Mouse (Mus musculus): Measurements from ENCODE around the gene Rad54l2.

Rad54l2 gene

DNA sequence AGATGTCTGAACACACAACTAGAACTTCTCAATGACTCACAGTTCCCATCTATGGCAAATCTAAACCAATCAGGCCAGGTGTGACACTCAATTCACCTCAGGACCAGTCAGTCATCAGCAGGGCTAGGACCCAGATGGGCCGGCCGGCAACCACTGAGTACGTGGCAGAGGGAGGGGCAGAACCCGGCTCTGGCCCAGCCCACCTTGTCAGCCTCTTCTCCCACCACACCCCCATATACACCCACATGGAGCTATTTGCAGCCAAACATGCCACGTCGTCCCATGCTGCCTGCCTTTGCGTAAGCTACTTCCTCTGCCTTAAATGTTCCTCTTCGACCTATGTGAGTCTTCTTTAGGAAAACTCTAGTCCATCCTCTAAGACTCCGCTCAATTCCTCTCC is 113.0 kb downstream of the Rad54l2 start:
- no peak for DNase-seq (ENCODE audit: low read depth, low spot score)

DNA sequence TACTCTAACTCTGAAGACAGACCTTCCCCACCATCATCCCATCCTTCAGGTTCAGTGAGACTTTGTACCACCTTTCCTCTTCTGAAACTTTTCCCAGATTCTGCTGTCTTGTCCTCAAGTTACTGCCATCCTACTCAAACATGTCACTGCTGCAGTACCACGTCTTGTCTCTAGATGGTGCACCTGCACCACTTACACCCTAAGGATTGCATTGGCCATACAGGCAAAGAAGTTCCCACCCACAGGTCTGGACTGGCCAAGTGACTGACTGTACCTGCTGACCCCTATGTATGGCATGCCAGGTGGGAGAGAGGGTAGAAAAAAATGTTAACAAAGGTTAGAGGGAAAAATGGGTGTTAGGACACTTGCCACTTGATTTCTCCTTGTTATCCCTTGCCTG is 113.5 kb downstream of the Rad54l2 start:
- peak; percentile 69 for DNase-seq (ENCODE audit: low read depth, low spot score)

DNA sequence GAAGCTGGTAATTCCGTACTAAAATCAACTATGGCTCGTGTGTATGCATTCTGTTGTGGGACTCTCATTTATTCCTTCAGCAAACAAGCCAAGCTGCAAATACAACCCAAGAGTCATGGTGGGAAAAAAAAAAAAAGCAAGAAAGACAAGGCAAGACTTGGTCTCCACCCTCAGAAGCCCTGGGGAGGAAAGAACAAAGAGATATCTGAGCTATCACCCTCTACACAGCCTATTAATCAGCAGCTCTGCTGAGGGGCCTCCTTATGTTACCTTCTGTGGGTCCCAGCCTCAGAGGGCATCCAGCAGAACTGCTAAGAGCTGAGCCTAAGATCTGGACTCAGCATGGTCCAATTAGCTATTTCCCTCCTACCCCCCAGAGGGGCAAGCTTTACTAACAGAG is 115.1 kb downstream of the Rad54l2 start:
- DNase-seq (ENCODE audit: low read depth, low spot score): no peak

DNA sequence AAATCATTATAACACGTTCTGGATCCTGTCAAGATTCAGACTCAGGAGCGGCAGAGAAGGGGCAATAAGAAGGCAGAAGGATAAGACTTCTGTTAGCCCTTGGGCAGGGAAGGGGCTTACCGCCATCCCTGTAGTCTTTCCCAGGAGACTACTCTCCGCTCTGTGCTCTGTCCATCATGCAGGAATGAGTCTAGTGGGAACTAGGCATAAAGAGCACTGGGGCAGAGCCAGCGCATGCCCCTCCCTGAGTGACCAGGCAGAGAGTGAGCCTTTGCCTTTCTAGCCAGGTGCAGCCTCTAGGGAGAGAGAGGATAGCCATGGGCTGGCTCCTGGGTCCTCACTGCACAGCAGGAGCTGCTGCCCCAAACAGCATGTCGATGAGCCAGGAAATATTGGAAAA is 124.1 kb downstream of the Rad54l2 start:
- no peak for DNase-seq (ENCODE audit: low read depth, low spot score)

DNA sequence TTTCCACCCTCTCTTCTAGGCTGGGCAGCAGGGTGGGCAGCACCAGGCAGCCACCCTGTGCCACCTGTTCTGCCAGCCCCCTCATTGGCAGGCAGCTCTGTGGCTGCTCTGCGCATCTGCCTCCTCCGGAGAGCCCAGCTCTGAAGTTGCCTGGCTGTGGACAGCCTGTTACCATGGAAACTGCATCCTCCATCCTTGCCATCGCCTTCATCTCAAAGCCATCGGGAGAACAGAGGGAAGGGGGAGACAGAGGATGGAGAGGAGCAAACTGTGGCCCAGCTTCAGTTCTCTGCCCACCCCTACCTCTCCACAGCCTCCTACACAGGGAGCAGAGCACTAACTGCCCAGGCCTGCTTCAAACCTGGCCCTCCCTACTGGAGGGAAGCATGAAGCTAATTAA is 124.6 kb downstream of the Rad54l2 start:
- DNase-seq (ENCODE audit: low read depth, low spot score): no peak

DNA sequence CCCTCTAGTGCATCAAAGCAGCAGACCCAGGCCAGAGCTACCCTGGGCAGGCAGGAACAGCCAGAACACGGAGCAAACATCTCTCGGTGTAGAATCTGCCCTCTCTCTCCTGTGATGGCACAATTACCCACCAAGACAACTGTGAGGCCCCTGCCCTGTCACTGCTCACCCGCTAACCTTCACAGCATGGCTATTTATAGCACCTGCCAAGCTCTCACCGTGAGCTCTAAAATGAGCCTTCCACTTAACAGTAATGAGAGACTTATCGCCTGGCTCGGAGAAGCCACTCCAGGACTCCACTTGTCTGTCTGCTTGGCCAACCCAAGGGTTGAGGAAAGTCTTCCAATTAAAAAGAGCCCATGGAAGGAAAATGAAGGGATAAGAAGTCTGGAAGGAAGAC is 125.8 kb downstream of the Rad54l2 start:
- DNase-seq (ENCODE audit: low read depth, low spot score): no peak

DNA sequence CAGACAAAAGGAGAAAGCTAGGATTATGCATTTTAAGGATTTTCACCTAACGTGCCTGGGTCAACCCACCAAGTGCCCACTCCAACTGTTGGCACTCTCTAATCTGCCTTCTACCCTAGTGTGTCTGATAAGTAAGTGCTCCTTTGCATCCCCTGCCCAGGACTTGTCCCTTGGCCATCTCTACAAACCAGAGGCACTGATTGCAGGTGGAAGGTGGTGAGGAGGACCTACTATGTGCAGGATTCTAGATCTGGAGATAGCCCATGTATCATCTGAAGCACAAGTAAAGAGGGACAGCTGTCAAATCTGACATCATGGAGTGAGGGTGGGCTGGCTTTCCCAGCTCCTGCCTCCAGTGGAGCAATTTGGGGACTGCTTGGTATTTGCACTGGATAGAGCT is 129.1 kb downstream of the Rad54l2 start:
- DNase-seq (ENCODE audit: low read depth, low spot score): no peak

DNA sequence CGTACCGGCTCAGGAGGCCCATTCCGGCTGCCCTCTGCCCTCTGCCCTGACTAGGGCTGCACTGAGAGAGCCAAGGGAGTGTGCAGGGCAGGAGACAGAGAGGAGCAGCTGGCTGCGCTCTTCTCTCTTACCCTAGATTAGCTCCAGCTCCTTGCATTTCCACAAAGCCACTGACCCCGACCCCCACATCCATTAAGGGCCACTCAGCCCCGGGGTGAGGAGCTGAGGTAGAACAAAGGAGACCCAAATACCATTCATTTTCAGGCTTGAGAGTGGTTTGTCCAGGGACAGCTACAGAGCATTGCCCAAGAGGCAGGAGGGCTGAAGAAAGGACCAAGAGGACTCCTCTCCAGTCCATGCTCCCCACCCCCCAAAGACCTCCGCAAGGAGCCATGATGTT is 129.6 kb downstream of the Rad54l2 start:
- DNase-seq (ENCODE audit: low read depth, low spot score): no peak

DNA sequence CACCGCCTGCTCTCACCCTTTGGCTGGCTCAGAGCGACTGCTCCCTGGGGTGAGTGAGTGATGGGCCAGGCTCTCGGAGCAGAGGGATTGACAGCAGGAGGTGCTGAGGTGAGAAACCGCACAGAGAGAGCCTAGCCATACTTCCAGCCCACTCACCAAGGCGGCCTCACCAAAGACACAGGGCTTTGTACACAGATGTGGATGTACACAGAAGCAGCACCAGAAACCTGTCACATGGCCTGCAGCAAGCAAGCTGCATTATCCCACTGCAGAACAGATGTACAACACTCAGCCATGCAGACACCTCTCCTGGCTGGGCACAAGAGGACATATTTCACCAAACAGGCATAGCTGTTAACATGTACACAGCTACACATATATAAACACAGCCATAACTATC is 131.4 kb downstream of the Rad54l2 start:
- no peak for DNase-seq (ENCODE audit: low read depth, low spot score)

DNA sequence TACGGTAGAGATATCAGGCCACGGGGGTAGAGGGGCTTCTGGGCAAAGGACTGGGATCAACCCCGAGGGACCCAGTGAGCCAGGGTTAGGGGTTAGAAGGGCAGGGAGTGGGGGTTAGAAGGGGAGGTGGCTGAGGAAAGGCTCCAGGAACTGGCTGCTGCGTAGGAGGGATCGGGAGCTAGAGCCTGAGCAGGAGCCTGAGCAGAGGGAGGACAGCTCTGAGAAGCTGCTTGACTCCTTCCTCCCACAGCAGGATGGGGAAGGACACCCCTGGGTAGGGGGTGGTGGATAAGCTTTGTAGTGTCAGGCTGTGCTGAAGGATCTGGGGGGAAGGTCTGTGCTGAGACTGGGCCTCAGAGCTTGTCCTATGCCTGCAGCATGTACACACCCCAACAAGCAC is 132.2 kb downstream of the Rad54l2 start:
- no peak for DNase-seq (ENCODE audit: low read depth, low spot score)

DNA sequence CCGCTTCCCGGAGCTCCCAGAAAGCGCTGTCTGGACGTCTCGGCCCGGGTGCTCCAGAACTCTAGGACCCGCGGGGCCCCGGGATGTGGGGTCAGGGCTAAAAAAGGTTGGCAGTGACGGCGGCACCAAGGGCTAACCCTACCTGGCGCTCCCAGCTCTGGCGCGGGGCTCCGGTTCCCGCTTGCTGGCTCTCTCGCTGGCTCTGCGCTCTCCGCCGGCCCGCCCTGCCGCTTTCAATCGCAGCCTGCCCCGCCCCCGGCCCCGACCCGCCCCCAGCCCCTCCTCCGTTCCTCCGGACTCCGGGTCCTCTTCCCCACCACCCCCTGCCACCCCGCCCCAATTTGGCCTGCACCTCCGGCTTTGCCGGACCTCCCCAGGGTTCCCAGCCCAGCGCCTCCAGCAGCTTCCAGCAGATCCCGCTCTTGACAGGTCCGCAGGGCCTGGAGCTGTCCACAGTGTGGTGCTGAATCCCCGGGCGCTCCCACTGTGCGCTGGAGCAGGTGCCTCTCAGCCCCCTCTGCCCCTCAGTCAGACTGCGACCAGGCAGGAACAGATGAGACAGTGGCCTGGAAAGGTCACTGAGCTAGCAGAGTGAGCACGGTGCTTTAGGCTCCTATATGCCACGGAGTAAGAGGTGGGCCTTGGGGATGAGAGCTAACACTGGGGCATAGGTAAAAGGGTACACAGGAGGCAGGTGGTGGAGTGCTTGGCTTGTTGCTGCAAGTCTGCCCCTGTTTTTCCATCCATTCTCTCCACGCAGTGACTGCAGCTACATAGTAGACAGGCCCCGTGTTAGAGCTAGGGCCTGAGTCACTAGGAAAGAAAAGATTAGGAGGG is 132.9 kb downstream of the Rad54l2 start, which contains the start of gene Grm2:
Gene Grm2, minus strand, starts transcription at position 199 of the 837 bp plus-strand sequence.
- DNase-seq (ENCODE audit: low read depth, low spot score): peak; percentile 66

DNA sequence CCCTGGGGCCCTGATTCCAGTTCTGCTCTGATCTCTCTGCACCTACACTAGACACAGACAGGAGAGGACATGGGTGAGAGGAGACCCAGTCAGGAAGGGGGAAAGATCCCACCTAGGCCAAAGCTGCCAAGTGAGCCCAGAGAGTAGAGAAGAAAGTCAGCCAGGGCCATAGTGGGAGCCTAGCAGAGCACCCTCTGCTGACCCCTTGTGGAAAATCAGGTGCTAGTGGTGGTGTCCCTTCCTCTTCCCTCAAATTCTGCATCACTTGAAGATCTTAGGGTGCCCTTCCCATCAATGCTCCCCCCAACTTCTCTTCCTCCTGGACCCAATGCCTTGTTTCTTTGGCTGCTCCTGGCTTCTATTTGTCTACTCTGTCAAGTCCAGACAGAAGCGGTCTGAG is 136.3 kb downstream of the Rad54l2 start:
- DNase-seq (ENCODE audit: low read depth, low spot score): no peak

DNA sequence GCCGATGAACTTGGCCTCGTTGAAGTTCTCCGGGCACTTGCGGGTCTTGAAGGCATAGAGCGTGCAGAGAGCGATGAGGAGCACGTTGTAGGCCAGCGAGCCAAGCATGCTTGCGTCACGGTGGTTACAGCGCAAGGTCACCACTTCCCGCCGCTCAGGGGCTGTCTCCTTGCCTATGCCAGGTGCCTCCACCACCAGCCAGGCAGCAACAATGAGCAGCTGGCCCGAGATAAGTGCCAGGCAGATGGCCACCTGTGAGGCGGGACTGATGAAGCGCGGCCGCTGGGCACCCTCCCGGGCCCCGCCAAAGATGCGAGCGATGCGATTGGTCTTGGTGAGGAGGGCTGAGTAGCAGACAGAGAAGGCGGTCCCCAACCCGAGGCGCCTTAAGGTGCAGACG is 141.8 kb downstream of the Rad54l2 start:
- no peak for DNase-seq (ENCODE audit: low read depth, low spot score)

DNA sequence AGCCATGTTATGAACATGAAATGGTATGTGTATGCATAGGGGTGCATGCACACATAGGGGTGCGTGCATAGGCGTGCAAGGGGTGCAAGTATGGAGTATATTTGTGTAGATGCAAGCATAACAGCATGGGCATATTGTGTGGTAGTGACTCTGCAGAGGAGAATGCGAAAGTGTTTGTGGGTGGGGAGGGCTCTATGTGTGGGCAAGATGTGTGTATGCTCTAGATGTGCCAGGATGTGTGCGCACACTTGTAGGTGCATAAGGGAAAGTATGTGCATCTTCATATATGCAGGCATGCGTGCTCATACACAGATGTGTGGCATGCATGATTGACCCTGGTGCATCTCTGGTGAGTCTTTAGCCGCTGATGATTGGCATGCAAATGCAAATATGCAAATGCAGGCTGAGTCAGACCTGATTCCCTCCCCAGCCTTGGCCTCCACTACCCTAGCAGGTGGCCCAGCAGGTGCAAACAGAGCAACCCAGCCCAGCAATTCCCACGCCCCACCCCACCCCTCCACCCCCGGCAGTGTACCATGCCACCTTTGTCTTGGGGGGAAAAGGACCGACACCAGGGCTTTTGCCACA is 143.2 kb downstream of the Rad54l2 start:
- DNase-seq (ENCODE audit: low read depth, low spot score): no peak

DNA sequence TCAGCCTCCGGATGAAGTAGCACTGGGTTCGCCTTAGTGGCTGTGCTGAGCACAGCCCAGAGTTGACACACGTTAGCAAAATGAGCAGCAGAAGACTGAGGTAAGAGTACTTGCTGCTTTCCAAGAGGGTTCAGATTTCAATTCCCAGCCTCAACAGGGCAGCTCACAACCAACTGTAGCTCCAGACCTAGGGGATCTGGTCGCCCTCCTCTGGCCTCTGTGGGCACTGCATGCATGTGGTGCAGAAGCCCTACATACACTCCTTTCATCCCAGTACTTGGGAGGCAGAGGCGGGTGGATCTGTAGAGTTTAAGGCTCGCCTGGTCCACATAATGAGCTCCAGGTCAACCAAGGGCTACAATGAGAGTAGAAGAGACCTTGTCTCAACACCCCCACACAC is 145.2 kb downstream of the Rad54l2 start:
- DNase-seq (ENCODE audit: low read depth, low spot score): no peak

DNA sequence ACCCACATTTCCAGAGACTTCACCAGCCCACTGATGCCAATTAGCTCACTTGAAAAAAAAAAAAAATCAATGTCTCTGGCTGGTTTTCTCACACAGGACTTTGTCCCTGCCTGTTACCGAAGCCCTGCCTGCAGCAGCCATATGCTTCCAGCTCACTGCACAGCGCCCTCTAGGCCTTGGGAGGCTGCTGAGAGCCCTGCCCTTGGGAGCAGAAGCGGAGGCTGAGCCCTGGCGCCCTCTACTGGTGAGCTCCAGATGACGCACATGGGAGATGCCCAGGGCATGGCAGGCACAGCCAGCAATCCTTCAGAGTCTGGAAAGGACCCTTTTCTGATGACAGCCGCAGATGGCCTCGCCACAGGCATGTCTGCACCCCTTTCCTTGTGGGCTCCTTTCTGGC is 145.9 kb downstream of the Rad54l2 start:
- DNase-seq (ENCODE audit: low read depth, low spot score): peak; percentile 62

DNA sequence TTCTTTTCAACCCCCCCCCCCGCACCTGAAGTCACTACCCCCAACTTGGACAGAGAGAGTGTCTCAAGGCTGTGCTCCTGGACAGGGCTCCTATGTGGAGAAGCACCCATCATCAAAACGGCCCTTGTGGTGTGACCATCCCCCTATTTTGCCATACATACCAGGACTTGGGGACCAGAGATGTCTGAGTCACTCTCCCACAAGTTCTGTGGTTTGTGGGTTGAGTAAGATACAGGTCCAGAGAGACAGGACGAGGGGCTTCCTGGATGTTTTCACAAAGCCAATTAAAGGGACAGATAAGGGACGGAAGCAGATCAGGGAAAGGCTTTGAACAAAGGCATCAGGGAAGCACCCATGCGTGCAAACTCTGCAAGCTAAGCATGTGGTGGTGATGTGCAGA is 147.6 kb downstream of the Rad54l2 start:
- no peak for DNase-seq (ENCODE audit: low read depth, low spot score)

DNA sequence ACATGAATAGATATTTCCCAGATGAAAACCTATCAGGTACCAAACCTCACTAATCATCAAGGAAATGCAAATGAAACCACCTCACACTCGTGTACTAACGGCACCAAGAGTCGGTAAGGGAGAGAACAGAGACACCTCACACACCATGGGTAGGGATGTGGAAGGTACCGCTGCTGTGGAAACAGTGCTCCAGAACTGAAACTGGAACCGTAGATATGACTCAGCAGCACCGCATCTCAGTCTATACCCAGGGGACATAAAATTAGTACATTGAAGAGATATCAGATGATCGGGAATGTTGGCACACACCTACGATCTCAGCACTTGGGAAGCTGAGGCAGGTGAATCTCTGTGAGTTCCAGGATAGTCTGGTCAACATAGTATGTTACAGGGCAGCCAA is 150.8 kb downstream of the Rad54l2 start:
- no peak for DNase-seq (ENCODE audit: low read depth, low spot score)
